Mouse (Mus musculus): ENCODE measurements around the gene Acot8.

Gene Acot8

DNA sequence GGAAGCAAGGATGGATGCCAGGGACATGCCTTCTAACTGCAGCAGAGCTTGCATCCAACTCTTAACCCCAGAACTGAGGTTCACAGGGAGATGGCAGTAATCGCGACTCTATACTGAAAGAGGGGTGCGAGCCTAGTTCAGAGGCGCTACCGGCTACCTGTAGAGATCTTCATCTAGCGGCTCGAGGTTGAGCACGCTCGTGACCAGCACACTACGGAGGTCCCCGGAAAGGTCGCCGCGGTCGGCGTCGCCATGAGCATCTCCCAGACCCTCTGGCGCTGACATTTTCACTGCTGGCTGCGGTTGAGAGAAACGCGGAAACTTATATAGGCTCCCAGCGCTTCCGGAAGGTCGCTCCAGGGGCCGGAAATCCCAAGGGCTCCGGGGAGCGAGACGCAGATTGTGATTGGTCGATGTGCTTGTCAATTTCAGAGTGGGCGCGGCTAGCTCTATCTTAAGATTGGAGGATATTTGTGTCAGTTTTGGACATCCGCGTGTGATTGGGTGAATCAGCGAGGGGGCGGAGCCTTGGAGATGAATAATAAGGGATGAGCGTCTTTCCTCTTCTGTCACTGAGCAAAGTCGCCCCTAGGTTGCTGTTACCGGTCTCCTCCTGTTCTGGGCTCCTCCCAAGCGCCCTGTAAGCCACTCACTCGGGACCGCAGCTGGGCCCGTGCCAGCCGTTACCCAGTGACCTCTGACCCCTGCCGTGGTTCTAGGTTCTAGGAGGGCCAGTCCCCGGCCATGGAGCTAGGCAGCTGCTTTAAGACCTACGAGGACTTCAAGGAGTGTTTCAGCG lies at the start of gene Acot8, which contains the start of gene Zswim3:
TSS of gene Acot8 (minus strand) at position 350 of the 799 bp plus-strand sequence.
TSS of gene Zswim3 (plus strand) at position 566 of the 799 bp plus-strand sequence.
- DNase-seq (ENCODE audit: inconsistent ontology term) = peak; percentile 97

DNA sequence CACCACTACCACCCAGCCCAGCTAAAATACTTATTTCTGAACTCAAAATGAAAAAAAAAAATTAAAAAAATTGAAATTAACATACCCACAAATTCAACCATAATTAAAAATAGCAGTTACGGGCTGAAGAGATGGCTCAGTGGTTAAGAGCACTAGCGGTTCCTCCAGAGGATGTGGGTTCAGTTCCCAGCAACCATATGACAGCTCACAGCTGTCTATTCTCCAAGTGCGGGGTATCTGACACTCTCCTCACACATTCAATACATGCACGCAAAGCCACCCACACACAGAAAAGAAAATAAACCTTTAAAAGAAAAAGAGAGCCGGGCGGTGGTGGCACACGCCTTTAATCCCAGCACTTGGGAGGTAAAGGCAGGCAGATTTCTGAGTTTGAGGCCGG lies 45.4 kb upstream of the Acot8 start:
- DNase-seq (ENCODE audit: inconsistent ontology term) = no peak

DNA sequence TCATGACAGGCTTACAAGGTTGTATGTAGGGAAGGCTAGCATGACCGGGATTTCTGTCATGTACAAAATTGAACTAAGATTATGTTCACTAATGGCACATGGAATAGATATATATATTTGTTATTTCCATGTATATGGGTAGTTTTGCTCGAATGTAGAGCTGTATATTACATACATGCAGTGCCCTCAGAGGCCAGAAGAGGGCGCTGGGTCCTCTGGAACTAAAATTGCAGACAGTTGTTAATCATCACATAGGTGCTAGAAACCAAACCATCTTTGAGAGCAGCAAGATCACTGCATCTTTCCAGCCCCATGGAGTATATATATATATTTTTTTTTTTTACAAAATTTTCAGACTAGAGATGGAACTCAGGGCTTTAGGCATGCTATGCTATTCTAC lies 41.1 kb upstream of the Acot8 start:
- no peak for DNase-seq (ENCODE audit: inconsistent ontology term)

DNA sequence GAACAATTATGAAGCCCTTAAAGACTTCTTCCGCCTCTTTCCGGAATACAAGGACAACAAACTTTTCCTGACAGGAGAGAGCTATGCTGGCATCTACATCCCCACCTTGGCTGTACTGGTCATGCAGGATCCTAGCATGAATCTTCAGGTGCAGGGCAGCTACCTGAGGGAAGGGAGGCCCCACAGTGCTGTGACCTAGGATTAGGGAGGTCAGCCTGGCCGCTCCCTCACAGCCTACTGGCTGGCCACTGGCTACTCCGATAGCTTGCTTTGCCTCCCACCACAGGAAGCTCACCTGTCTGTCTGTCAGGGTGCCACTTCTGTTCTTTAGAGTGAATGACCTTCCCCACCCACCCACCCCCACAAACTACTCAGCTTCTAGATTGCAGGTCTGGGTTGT lies 30.5 kb upstream of the Acot8 start:
- DNase-seq (ENCODE audit: inconsistent ontology term) = no peak

DNA sequence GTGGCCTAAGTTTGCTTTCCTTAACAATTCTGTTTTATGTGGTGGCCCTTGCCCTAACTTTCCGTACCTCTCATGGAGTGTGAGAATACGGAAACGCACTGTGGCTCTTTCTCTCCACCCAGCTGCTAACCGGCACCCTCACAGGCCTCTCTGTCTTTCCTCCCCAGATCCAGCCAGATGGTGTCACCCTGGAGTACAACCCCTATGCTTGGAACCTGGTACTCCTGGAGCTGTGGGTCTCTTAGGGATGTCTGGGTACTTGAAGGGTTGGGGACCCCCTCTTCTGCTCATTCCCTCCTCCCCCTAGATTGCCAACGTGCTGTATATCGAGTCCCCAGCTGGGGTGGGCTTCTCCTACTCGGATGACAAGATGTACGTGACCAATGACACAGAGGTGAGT lies 29.8 kb upstream of the Acot8 start:
- peak; percentile 30 for DNase-seq (ENCODE audit: inconsistent ontology term)

DNA sequence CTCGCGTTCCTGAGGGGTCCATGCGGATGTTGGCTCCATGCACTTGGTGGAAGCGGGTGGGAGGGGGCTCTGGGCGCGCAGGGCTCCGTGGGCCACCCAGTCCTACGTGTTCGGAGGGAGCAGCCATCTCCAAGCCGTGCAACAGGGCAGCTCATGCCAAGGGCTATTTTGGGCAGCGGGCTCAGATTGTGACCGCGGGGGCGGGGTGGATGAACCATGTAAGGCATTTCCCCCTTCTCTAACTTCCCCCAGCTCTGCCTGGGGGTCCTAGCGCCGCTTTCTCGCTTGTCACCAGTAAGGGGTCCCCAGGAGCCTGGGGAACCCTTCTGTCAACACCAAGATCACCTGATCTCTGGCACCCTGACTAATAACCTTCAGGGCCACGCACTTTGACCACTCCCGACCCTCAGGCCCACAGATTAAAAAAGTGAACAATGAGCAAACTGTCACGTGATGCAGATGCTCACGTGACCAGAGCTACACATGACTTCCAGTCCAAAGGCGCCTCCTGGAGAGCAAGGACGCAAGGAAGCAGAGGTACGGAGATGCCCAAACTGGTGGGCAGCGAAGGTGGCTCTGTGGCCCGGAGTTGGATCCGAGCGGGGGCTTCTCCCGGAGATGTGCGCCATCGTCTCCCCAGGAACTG lies 28.8 kb upstream of the Acot8 start, which contains the start of gene Neurl2:
TSS of gene Neurl2 (minus strand) at position 143 of the 646 bp plus-strand sequence.
- DNase-seq (ENCODE audit: inconsistent ontology term) = peak; percentile 92

DNA sequence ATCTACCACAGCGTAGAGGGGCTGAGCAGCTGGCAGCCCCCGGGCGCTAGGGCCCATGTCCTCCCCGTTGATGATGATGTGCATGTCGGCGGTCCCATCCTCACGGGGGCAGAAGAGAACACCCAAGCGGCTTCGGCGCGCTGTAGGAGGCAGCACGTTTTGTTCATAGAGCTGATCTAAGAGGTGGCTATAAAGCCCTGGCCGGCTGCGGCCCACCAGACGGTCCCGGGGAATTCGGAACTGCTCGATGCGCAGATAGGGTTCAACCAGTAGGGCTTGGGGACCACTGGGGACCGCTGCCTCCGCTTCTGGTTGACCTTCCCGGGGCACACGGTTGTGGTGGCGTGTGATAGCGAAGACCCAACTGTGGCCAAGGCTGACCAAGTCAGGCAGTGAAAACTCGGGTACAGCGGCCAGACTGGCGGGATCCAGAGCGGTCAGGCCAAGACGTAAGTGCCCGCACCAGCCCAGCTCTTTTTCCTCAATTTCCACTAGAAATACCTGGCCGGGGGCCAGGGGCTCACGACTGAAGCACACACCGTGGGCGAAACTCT lies 28.1 kb upstream of the Acot8 start, which contains the start of gene Ctsa:
TSS of gene Ctsa (plus strand) at position 126 of the 554 bp plus-strand sequence.
- peak; percentile 81 for DNase-seq (ENCODE audit: inconsistent ontology term)

DNA sequence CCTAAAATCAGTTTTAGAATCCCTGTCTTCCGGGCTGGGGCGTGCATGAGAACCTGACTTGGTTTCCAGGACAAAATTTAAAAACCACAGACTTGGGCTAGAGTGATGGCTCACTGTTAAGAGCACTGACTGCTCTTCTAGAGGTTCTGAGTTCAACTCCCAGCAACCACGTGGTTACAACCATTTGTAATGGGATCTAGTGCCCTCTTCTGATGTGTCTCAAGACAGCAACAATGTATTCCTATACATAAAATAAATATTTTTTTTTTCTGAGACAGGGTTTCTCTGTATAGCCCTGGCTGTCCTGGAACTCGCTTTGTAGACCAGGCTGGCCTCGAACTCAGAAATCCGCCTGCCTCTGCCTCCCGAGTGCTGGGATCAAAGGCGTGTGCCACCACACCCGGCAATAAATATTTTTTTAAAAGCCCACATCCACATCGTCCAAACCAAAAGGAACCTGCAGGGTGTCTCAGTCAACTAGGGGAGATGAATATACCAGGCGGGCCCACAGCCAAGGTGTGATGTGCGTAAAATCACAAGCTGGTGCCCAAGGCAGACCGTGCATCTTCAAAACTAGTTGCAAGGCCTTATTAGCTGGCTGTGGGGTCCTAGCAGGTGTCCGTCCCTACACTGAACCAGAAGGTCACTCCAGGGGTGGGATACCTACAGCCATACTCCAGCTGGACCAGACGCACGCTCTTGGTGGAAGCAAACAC lies 27.5 kb upstream of the Acot8 start:
- no peak for DNase-seq (ENCODE audit: inconsistent ontology term)

DNA sequence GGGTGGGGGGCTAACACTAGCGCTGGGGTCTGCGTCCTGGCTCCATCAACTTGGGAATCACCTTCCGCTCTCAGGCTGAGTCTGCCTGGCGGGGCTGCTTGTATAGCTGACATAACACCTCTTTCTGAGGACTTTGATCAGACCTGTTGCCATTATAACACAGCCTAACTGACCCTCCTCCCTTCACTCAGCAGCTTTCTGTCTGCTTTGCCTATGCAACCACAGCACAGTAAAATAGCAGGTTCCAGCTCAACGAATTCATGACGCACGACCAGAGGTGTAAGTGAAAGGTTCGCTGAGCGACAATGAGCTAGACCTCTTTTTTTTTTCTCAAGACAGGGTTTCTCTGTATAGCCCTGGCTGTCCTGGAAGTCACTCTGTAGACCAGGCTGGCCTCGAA lies 26.3 kb upstream of the Acot8 start:
- no peak for DNase-seq (ENCODE audit: inconsistent ontology term)

DNA sequence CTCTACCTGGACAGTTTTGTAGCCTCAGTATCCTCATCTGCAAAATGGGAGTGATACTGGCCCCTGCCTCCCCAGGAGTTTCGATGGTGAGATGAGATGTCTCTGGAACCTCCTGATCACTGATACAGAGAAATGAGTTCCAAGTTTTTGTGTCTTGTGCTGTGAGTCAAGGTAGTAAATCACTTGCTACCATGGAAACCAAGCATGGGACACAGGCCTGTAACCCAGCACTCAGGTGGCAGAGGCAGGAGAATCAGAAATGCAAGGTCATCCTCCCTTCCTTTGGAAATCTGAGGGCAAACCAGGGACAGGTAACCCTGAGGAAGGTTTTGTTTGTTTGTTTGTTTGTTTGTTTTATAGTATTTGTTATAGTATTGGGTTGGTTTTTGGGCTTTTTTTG lies 24.4 kb upstream of the Acot8 start:
- DNase-seq (ENCODE audit: inconsistent ontology term) = no peak

DNA sequence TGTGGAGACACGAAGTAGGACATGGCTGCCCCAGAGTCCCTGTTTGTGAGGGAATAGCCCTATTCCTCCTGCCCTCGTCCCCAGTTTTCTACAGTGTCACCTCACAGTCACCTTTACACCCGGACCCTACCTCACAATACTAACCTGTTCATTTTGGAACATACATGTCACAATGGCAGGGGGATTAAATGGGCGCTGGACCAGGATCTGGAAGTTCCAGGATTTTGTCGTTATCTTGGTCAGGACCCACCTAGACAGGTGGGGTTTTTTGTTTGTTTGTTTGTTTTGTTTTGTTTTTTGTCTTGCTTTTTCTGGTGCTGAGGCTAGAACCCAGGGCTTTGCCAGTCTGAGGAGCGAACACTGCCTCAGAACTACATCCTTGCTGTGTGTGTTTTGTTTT lies 23.8 kb upstream of the Acot8 start, which contains the start of gene Spata25:
TSS of gene Spata25 (minus strand) at position 101 of the 400 bp plus-strand sequence.
- no peak for DNase-seq (ENCODE audit: inconsistent ontology term)

DNA sequence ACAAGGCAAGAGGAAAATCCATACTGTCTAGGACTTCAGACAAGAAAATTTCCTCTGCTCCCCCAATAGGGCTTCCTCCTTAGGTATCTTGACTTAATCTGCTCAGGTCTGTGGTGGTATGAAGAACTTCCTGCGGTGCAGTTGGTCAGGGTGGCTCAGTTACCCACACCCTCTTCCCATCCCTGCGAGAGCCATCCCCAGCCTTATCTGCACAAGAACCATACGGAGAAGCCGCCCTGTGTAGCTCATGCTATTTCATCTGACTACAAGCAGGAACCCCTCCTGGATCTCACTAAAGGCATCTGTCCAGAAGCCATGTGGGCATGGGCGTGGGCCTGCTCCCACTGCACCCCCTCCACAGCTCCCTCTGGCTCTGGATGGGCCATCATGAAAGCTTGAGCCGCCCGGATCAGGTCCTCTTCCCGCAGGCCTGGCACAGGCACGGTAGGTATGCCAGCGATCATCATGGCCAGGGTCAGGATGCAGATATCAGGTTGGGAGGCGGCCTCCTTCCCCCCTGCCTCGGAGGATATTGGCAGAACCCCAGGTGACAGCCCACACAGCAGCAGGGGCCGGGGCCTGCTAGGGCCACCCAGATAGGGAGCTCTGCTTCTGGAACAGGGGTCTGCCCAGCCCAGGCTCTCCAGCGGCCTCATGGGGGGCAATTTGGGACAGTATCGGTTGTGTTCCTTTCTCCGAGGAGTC lies 22.6 kb upstream of the Acot8 start:
- DNase-seq (ENCODE audit: inconsistent ontology term) = no peak

DNA sequence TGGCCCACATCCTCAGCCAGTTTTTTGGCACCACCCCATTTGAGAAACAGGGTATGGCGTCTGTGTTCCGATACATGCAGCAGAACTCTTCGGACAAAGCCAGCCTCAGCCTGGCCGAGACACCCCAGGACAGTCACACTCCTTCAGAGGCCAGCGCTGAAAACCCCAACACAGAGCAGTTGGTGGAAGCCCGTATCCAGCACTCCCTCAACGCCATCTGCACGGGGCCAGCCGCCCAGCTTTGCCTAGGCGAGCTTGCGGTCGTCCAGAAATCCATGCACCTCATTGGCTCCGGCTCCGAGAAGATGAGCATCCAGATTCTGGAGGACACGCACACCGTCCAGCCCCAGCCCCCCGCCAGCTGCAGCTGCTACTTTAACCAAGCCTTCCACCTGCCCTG lies 20.8 kb upstream of the Acot8 start:
- no peak for DNase-seq (ENCODE audit: inconsistent ontology term)

DNA sequence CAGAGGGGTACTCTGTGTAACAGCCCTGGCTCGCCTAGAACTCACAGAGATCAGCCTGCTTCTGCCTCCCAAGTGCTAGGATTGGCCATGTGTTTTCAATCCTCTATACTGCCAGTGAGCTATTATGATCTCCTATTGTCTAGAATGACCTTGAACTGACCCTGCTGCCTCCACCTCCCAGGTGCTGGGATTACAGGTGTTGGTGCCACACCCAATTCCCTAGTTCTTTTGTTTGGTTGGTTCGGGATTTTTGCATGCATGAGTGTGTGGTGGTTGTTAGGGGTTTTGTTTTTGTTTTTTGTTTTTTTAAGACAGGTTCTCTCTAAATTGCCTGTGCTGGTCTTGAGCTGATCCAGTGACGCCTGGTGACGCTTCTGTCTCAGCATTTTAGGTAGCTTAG lies 19.3 kb upstream of the Acot8 start:
- DNase-seq (ENCODE audit: inconsistent ontology term) = no peak

DNA sequence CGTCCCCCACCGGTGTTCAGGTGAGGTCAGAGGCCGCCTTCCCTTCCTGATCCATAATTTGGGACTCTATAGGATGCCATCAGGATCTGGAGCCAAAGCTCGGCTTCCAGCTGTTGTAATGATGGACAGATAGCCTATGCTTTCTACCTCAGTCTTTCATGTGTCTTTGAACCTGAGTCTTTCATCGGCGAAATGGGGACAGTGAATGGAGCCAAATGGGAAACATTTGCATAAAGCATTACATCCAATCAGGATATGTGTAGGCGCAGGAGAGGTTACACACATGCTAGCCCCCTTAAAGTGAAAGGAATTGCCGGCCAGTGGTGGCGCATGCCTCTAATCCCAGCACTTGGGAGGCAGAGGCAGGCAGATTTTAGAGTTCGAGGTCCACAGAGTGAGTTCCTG lies 18.5 kb upstream of the Acot8 start:
- no peak for DNase-seq (ENCODE audit: inconsistent ontology term)

DNA sequence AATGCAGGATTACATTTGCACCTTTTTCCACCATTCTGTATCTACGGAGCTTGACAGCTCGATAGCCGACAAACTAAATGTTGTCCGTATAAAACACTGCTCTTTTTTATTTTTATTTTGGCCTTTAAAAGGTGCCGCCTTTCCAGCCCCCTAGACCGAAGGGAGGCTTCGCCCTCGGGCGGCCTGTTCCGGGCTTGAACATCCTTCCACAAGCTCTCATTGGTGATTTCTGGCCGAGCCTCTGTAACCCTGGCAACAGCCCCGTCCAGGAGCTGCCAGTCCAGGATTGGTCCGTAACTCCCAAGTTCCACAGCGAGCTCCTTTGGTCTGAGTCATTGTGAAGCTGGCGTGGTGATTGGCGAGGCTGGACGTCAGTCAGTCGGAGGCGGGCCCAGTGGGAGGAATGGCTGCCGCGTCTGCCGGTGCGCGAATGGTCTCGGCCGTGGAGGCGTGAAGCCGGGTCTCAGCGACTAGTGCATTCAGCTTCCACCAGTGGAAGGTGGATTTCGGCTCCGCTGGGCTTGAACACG lies 18.0 kb upstream of the Acot8 start, which contains the start of gene Zswim1:
TSS of gene Zswim1 (plus strand) at position 51 of the 530 bp plus-strand sequence.
- DNase-seq (ENCODE audit: inconsistent ontology term) = peak; percentile 99

DNA sequence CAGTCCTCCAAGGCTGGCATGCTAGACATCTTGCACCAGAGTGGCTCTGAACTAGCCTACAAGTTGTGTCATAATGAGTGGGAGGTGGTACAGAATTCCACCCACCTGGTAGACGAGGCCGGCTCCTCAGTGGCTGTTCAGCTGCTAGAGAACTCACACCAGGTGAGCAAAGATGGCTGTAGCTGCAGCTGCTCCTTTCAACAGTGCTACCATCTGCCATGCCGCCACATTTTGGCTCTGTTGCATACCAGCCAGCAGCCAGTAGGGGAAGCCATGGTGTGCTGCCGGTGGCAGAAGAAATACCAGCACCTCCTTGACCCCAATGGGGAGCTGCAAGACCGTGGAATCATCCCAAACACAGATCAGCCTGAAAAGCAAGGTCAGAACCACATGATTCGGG lies 16.4 kb upstream of the Acot8 start:
- no peak for DNase-seq (ENCODE audit: inconsistent ontology term)

DNA sequence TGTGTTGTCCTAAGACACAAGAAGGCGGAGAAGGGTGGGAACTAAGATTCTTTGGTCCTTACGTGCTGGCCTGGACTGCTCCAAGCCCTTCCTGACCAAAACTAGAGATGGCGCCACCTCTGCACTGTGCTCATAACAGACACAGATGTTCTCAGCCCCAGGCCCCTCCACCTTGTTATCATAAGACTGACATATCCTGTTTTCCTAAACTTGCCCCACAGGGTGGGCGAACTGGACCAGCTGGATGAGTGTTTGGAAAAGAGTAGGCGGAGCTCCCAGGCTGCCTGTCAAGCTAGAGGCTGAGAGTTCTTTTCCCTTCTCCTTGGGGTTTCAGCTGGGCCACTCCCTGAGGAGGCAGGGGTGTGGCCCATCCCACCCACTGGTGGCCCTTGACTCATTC lies 13.0 kb upstream of the Acot8 start:
- DNase-seq (ENCODE audit: inconsistent ontology term) = no peak

DNA sequence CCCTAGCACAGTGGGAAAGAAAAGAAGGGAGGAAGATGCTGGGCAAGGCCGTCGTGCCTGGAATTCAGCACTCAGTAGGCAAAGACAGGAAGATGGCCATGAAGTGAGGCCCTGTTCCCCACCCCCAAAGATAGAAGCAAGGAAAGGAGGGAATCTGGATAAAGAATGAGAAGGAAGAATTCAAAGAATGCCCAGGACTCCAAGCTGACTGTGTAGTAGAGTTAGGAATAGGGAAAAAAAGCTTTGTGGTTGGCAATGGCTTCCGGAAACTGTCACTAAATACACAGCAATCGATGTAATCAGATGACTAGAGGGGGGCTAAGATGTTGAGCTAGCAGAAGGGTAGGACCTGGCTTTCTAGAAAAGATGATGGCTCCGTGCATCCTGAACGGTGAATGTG lies 12.5 kb upstream of the Acot8 start:
- peak; percentile 26 for DNase-seq (ENCODE audit: inconsistent ontology term)

DNA sequence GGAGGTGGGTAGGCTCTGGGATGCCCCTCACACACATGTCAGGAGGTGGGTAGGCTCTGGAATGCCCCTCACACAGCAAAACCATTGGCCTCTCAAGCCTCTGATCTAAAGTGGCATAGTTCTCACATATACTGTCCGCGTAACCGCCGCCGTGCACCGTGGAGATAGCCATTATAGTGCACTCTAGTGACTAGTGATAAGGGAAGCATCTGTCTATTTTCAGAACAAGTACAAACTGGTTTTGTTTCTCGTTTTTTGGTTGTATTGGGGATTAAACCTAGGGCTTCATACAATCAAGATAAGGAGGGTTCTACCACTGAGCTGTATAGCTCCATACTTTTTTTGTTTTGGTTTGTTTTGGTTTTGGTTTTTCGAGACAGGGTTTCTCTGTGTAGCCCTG lies 11.1 kb upstream of the Acot8 start:
- DNase-seq (ENCODE audit: inconsistent ontology term) = no peak

DNA sequence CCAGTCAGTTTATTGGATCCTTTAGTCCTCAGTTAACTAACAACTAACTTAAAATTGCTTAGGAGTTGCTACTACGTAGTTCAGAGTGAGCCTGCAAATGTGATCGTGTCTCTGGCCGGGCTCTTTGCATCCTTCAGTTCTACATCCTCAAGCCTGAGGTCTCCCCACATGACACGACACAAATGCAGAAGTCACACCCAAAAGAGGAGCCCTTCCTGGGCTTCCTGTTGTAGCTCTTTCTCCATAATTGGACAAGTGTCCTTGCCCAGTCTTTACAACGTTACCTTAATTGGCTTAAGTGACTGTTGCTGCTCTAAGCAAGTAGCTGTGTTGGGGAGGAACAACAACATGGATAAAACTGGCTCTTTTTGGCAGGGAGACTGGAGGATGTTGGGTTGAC lies 10.7 kb upstream of the Acot8 start:
- no peak for DNase-seq (ENCODE audit: inconsistent ontology term)

Measured in Muller cell, postnatal 12 days (primary cell).